Mouse (Mus musculus): ENCODE measurements around the gene Hap1.
A peak's percentile ranks its signal among the peaks of the same experiment; 100 is the strongest.
"Not testable (repeated sequence)": the region's sequence is repeated elsewhere in the genome, so short reads cannot be mapped to it uniquely, and the experiment has no call there.

The Hap1 gene

GRCm38 (mm10) chr11:100355151-100355951 is 577 bp downstream of the Hap1 start:
- DNase-seq (ENCODE audit: low spot score in 2 of 2): peak; percentile 63 to 64

GRCm38 (mm10) chr11:100352076-100352857 is 3.7 kb downstream of the Hap1 start:
- peak in 1 of 2 experiments; percentile 18 for DNase-seq (ENCODE audit: low spot score in 2 of 2)

- DNase-seq (ENCODE audit: low spot score in 2 of 2): no peak
These were observed 11.7 kb downstream of the Hap1 start for GRCm38 (mm10) chr11:100344269-100344668.

GRCm38 (mm10) chr11:100335731-100336130 is 20.2 kb downstream of the Hap1 start:
- no peak for DNase-seq (ENCODE audit: low spot score in 2 of 2)

GRCm38 (mm10) chr11:100333944-100334457 is 21.9 kb downstream of the Hap1 start, which contains the start of gene Gast:
TSS of gene Gast (plus strand) at chr11:100334407.
- no peak for DNase-seq (ENCODE audit: low spot score in 2 of 2)

- no peak for DNase-seq (ENCODE audit: low spot score in 2 of 2)
These were observed 23.0 kb downstream of the Hap1 start for GRCm38 (mm10) chr11:100332766-100333515.

- DNase-seq (ENCODE audit: low spot score in 2 of 2): not testable (repeated sequence)
These were observed 25.0 kb downstream of the Hap1 start for GRCm38 (mm10) chr11:100330816-100331375.

GRCm38 (mm10) chr11:100330235-100330634 is 25.7 kb downstream of the Hap1 start:
- DNase-seq (ENCODE audit: low spot score in 2 of 2): no peak

- no peak for DNase-seq (ENCODE audit: low spot score in 2 of 2)
These were observed 28.2 kb downstream of the Hap1 start for GRCm38 (mm10) chr11:100327761-100328160.

GRCm38 (mm10) chr11:100327316-100327715 is 28.6 kb downstream of the Hap1 start:
- DNase-seq (ENCODE audit: low spot score in 2 of 2): no peak

GRCm38 (mm10) chr11:100325062-100325629 is 30.8 kb downstream of the Hap1 start:
- no peak for DNase-seq (ENCODE audit: low spot score in 2 of 2)

GRCm38 (mm10) chr11:100323578-100323977 is 32.4 kb downstream of the Hap1 start:
- peak; percentile 40 to 66 for DNase-seq (ENCODE audit: low spot score in 2 of 2)

- DNase-seq (ENCODE audit: low spot score in 2 of 2): no peak
These were observed 33.2 kb downstream of the Hap1 start for GRCm38 (mm10) chr11:100322591-100323258.

GRCm38 (mm10) chr11:100321479-100322305 is 34.2 kb downstream of the Hap1 start:
- DNase-seq (ENCODE audit: low spot score in 2 of 2): not testable (repeated sequence)

GRCm38 (mm10) chr11:100320701-100321410 is 35.1 kb downstream of the Hap1 start:
- DNase-seq (ENCODE audit: low spot score in 2 of 2): not testable (repeated sequence)

GRCm38 (mm10) chr11:100320172-100320630 is 35.7 kb downstream of the Hap1 start:
- DNase-seq (ENCODE audit: low spot score in 2 of 2): peak; percentile 96

GRCm38 (mm10) chr11:100319492-100320171 is 36.3 kb downstream of the Hap1 start, which contains the start of gene Eif1:
TSS of gene Eif1 (plus strand) at chr11:100319885.
- DNase-seq (ENCODE audit: low spot score in 2 of 2): peak; percentile 100
